Mouse (Mus musculus): ENCODE data around the gene Aars2. TPM values are rescaled to one million over a fixed set of nuclear protein-coding genes. Genes with fewer than 3 reads are reported as not detected.

The Aars2 gene
- total RNA-seq, 2 experiments from 2014 or later, result 23.0 to 24.4 TPM

- intact Hi-C loops (cut with DNase I), result no loop called here
- DNase-seq (ENCODE audit: low spot score in 2 of 2), result no peak
These were observed 26.3 kb downstream of the Aars2 start for GRCm38 (mm10) chr17:45532896-45533295.

GRCm38 (mm10) chr17:45536264-45536663, 29.6 kb downstream of the Aars2 start:
- intact Hi-C loops (cut with DNase I), result no loop called here
- no peak for DNase-seq (ENCODE audit: low spot score in 2 of 2)

DNA sequence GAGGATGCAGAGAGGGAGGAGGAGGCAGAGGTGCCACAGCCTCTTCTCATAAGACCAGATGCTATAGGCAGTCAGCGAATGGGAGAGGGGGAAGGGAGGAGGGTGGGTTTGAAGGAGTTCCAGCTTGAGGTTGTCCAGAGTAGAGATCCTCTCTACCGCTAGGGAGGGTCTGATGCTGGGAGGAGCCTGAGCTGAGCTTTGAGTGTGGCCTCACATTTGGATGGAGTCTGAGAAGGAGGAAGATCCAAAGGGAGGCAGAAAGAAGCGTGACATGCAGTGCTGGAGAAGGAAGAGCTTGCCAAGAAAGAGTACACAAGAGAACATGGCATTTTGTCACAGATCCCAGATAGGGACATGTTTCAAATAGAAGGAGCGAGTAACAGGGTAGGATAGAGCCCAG, 31.8 kb downstream of the Aars2 start:
- intact Hi-C loops (cut with DNase I), result no loop called here
- peak in 1 of 2 experiments; percentile 59 for DNase-seq (ENCODE audit: low spot score in 2 of 2)

- intact Hi-C loops (cut with DNase I), result no loop called here
- DNase-seq (ENCODE audit: low spot score in 2 of 2), result no peak
These were observed 33.0 kb downstream of the Aars2 start for GRCm38 (mm10) chr17:45539664-45540063.

GRCm38 (mm10) chr17:45542129-45542528, 35.5 kb downstream of the Aars2 start:
- intact Hi-C loops (cut with DNase I), result no loop called here
- no peak for DNase-seq (ENCODE audit: low spot score in 2 of 2)

- DNase-seq (ENCODE audit: low spot score in 2 of 2), result no peak
- intact Hi-C loops (cut with DNase I), result no loop called here
These were observed 36.1 kb downstream of the Aars2 start for GRCm38 (mm10) chr17:45542705-45543104.

DNA sequence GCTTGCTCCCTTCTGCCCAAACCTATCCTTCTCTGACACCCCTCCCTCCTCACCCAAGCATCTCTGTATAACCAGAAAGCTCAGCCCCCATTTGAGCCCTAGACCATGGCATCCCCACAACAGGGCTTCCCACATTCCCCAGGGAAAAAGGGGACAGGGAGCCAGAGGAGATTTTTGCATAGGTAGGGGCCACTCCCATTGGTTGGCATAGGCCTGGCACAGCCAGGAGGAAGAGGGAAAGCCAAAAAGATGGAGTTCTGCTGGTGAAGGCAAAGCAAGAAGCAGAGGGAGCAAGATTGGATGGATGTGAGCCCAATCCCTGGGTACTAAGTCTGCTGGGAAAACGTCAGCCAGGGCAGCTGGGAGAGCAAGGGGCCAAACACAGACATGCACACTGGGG, 36.5 kb downstream of the Aars2 start:
- no peak for DNase-seq (ENCODE audit: low spot score in 2 of 2)
- intact Hi-C loops (cut with DNase I), result no loop called here

- intact Hi-C loops (cut with DNase I), result no loop called here
- no peak for DNase-seq (ENCODE audit: low spot score in 2 of 2)
These were observed 37.6 kb downstream of the Aars2 start for GRCm38 (mm10) chr17:45544001-45544872.

- intact Hi-C loops (cut with DNase I), result no loop called here
- no peak for DNase-seq (ENCODE audit: low spot score in 2 of 2)
These were observed 38.2 kb downstream of the Aars2 start for GRCm38 (mm10) chr17:45544873-45545277.

- intact Hi-C loops (cut with DNase I), result no loop called here
- no peak for DNase-seq (ENCODE audit: low spot score in 2 of 2)
These were observed 38.8 kb downstream of the Aars2 start for GRCm38 (mm10) chr17:45545278-45545961.

DNA sequence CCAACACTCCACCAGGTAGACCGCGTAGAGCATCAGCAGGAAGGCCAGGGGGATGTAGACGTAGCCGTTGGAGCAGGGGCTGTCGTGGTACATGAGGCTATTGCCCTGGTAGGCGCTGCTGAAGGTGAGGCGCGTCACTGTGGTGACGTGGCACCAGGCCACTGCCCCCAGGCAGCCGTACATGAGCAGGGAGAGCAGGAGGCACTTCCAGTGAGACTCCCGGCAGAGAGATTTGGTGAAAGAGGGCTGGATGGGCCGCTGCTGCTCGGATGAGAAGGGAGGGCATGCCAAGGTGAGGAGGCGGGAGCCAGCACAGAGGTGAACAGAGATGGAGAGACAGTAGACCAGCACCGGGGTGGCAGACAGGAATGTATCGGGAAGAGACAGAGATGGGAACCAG, 40.3 kb downstream of the Aars2 start:
- DNase-seq (ENCODE audit: low spot score in 2 of 2), result no peak
- intact Hi-C loops (cut with DNase I), result no loop called here

GRCm38 (mm10) chr17:45547461-45548190, 41.0 kb downstream of the Aars2 start:
- DNase-seq (ENCODE audit: low spot score in 2 of 2), result no peak
- intact Hi-C loops (cut with DNase I), result loop anchor here (2.0 kb wide), 1 partner anchor 31 kb away; no protein-coding TSS in a partner anchor

DNA sequence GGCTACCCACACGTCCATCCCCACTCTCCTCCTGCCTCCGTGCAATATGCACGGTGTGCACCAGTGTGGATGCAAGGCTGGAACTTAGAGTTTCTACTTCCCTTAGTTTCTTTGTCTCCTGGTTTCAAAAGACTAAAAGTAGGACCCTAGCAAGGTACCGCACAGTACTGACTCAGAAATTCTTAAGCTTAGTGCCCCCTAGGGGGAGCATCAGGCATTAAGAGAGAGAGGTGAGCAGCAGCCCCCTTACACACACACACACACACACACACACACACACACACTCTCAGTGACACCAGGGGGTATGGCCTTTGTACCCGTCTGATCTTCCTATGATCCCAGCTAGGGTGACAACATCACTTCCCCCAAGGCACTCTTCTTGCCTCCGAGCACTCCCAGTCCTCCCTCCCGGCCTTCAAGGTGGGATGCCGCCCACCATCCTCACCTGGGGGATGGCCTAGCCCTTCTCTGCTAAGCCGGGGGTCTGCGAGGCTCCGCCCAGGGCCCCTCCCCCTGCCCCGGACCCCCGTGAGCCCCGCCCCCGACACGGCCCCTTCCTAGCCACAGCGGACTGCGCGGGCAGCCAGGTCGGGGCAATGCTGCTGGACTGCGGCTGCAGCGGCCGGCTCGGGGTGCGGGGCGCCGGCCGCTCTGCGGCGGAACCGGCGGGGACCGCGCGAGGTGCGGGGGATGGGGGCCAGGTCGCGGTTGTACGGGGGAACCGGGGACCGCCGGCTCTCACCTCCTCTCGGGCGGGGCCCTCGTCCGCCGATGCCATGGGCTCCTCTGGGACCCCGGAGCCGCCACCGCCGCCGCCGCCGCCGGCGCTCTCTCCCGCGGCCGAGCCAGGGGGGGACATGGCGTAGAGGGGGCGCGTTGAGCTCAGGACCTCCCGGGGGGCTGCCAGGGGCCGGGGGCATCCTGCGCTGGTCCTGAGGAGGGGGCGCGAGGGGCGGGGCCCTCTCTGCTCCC, 42.2 kb downstream of the Aars2 start:
- peak; percentile 79 to 87 for DNase-seq (ENCODE audit: low spot score in 2 of 2)
- intact Hi-C loops (cut with DNase I), result loop anchor here (2.0 kb wide), 1 partner anchor 32 kb away; no protein-coding TSS in a partner anchor

- DNase-seq (ENCODE audit: low spot score in 2 of 2), result peak; percentile 63 to 72
- intact Hi-C loops (cut with DNase I), result loop anchor here (2.0 kb wide), 1 partner anchor 33 kb away; no protein-coding TSS in a partner anchor
These were observed 43.1 kb downstream of the Aars2 start, which contains the start of gene Tmem151b for GRCm38 (mm10) chr17:45549617-45550181. TSS of gene Tmem151b (minus strand) at chr17:45549677.

DNA sequence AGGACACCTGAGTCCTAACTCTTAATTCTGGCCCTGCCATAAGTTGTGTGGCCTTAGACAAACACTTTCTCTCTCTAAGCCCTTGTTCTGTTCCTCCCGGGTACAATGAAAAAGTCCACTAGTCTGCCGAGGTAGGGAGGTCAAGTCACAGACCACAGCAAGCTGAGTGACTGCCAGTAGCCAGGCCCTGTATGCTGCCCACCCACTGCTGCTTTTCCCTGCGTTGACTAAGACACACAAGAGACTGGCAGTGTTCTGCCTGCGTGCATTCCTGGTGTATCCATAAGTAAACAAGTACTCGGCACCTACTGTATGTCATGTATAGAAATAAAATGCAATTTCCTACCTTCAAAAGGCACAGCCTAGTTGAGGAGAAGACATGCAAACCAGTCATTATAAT, 43.6 kb downstream of the Aars2 start:
- DNase-seq (ENCODE audit: low spot score in 2 of 2), result no peak
- intact Hi-C loops (cut with DNase I), result no loop called here

- intact Hi-C loops (cut with DNase I), result no loop called here
- no peak for DNase-seq (ENCODE audit: low spot score in 2 of 2)
These were observed 44.7 kb downstream of the Aars2 start for GRCm38 (mm10) chr17:45551249-45551796.

- peak; percentile 87 for DNase-seq (ENCODE audit: low spot score in 2 of 2)
- intact Hi-C loops (cut with DNase I), result loop anchor here (1.0 kb wide), 1 partner anchor 74 kb away; no protein-coding TSS in a partner anchor
These were observed 45.3 kb downstream of the Aars2 start for GRCm38 (mm10) chr17:45551816-45552451.

DNA sequence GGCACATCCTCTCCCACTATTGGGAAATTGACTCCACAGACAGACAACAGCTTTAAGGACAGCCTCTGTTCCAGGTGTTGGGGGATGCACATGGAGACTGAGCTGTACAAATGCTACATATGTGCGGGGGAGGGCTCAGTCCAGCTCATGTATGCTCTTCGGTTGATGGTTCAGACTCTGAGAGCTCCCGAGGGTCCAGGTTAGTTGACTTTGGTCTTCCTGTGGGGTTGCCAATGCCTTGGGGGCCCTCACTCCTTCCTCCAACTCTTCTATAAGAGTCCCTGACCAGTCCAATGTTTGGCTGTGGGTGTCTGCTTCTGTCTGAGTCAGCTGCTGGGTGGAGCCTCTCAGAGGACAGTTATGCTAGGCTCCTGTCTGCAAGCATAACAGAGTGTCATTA, 46.4 kb downstream of the Aars2 start:
- no peak for DNase-seq (ENCODE audit: low spot score in 2 of 2)
- intact Hi-C loops (cut with DNase I), result no loop called here

Data from left cerebral cortex, postnatal 14 days (tissue).